Mouse (Mus musculus): ENCODE results near the gene Trib3. TPM values are rescaled to one million over a fixed set of nuclear protein-coding genes. Genes with fewer than 3 reads are reported as not detected.
A peak's percentile ranks its signal among the peaks of the same experiment; 100 is the strongest.

Trib3 gene
- 19.6 TPM for polyA plus RNA-seq (2021)

GRCm38 (mm10) chr2:152343329-152344213 is at the start of gene Trib3:
Gene Trib3 (minus strand): TSS chr2:152344032.
- CTCF ChIA-PET = interaction anchor here (0.6 to 3.9 kb wide), 25 partner anchors 9 to 1605 kb away, joined by 3 to 20 read pairs (median 3); partner anchors contain the start of genes Rbck1 and Tbc1d20
- ATAC-seq = peak; percentile 75

DNA sequence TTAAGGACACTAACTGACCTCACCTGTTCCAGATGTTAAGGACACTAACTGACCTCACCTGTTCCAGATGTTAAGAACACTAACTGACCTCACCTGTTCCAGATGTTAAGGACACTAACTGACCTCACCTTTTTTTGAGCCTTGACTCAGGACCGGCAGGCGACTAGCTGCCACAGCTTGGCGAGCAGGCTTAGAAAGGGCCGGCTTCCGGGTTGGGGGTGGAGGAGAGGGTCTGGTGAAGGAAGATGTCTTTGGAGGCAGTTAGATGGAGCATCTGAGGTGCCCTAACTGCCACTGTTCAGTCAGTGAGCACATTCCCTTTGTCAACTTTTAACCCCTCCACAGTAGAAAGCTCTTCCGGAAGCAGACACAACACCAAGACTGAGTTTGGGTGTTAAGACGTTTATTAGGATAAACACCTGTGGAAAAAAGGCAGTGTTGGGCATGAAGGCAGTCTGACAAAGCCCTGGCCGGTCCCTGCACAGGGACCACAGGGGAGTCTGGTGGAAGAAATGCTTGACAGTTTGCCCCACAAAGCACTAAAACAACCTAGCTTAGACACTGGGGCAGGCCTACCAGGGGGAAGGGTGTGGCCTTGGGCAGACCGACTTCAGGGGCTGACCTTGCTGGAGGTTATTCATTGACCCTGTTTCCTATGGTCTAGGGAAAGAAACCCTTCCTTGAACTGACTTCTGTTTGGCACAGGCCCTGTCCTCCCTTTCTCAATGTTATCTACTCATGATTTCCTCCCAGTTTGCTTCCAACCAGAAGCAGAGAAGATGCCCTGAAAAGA is 49.6 kb upstream of the Trib3 start:
- POLR2A ChIA-PET = no interaction called here
- CTCF ChIA-PET = interaction anchor here (0.8 to 3.7 kb wide), 6 partner anchors 11 to 79 kb away, joined by 3 to 21 read pairs (median 5); no protein-coding TSS in a partner anchor
- H3K27me3 ChIP-seq = no peaks in the 10 kb centered on the region
- TF ChIP-seq CTCF (IDR thresholded peaks at IDR 0.05) = no peak
- ATAC-seq (no peak), DNase-seq (ENCODE audit: low read depth, low spot score) (no peak)
- in situ Hi-C loops (cut with MboI; ENCODE audit: low pct_unique_long_range_greater_than_20kb) = loop anchor here (5.0 kb wide), 1 partner anchor 49 kb away; no protein-coding TSS in a partner anchor

More at GRCm38 (mm10) chr2:152343329-152344213, at the start of gene Trib3:
- POLR2A ChIA-PET = interaction anchor here (0.7 to 1.6 kb wide), 6 partner anchors 8 to 49 kb away, joined by 3 to 6 read pairs (median 4); no protein-coding TSS in a partner anchor
- H3K27me3 ChIP-seq = no peaks in the 10 kb centered on the region
- no peak for DNase-seq (ENCODE audit: low read depth, low spot score)
- peak; percentile 93 for TF ChIP-seq CTCF (IDR thresholded peaks at IDR 0.05)
- in situ Hi-C loops (cut with MboI; ENCODE audit: low pct_unique_long_range_greater_than_20kb) = loop anchor here (25.0 kb wide), 1 partner anchor 431 kb away; the partner anchor contains the start of gene Angpt4

GRCm38 (mm10) chr2:152392786-152393185 is 49.0 kb upstream of the Trib3 start:
- CTCF ChIA-PET = interaction anchor here (0.6 to 3.7 kb wide), 9 partner anchors 9 to 161 kb away, joined by 3 to 21 read pairs (median 3); no protein-coding TSS in a partner anchor
- no peak for TF ChIP-seq CTCF (IDR thresholded peaks at IDR 0.05)
- DNase-seq (ENCODE audit: low read depth, low spot score) (no peak), ATAC-seq (no peak)
- in situ Hi-C loops (cut with MboI; ENCODE audit: low pct_unique_long_range_greater_than_20kb) = loop anchor here (5.0 kb wide), 1 partner anchor 50 kb away; no protein-coding TSS in a partner anchor
- POLR2A ChIA-PET = no interaction called here
- no peaks in the 10 kb centered on the region for H3K27me3 ChIP-seq

DNA sequence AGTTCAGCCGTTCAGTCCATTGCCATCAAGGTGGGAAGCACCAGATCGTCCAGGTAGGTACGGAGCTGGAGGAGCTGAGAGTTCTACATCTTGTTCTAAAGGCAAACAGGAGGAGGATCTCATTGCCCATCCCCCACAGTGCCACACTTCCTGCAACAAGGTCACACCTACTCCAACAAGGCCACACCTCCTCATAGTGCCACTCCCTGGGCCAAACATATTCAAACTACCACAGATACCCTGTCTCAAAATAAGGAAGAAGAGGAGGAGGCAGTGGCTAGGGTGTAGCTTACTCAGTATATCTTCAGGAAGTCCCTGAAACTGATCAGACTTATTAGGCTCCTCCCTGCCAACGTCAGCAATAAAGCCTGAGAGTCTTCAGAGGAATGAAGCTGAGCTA is 40.4 kb upstream of the Trib3 start:
- in situ Hi-C loops (cut with MboI; ENCODE audit: low pct_unique_long_range_greater_than_20kb) = no loop called here
- ChIA-PET POLR2A (no interaction called here), CTCF (interaction anchor here (3.9 kb wide), 1 partner anchor 8 kb away, joined by 12 read pairs; no protein-coding TSS in a partner anchor)
- H3K27me3 ChIP-seq = no peaks in the 10 kb centered on the region
- ATAC-seq (no peak), DNase-seq (ENCODE audit: low read depth, low spot score) (no peak)
- no peak for TF ChIP-seq CTCF (IDR thresholded peaks at IDR 0.05)

GRCm38 (mm10) chr2:152376345-152376741 is 32.5 kb upstream of the Trib3 start, which contains the start of gene Nrsn2:
Gene Nrsn2 (minus strand): TSS chr2:152376638.
- TF ChIP-seq CTCF (IDR thresholded peaks at IDR 0.05) = no peak
- DNase-seq (ENCODE audit: low read depth, low spot score) (no peak), ATAC-seq (no peak)
- H3K27me3 ChIP-seq = peaks cover 9% of the 10 kb centered on the region
- CTCF ChIA-PET = no interaction called here
- in situ Hi-C loops (cut with MboI; ENCODE audit: low pct_unique_long_range_greater_than_20kb) = no loop called here
- POLR2A ChIA-PET = no interaction called here

DNA sequence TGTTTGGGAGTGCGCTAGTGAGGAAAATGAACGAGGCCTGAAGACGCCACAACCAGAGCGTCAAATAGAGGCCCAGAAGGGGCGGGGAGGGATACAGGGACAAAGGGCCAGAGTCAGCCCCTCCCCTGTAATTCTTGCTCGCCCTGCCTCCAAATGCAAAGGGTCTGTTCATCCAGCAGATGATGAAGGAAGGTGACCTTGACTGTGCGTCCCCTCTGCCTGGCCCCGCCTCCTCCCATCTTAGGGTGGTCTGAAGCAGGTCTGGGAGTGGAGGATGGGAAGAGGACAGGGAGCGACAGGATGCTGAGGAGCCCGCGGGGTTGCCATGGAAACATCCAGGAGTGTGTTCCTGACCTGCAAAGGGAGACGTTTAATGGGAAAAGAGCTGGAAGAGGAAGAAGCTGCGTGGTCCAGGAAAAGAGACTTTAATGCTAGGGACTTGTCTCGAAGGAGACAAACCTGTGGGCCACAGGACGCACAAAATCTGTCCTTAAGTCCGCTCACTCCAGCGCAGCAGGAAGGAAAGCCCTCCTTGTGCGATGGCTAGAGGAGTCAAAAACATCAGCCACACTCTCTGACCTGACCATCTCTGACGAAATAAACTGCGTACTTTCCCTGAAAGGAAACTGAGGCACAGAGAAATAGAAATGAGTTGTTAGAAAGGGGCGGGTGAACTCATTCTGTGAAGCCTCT is 32.0 kb upstream of the Trib3 start:
- ATAC-seq (no peak), DNase-seq (ENCODE audit: low read depth, low spot score) (no peak)
- in situ Hi-C loops (cut with MboI; ENCODE audit: low pct_unique_long_range_greater_than_20kb) = no loop called here
- peaks cover 9% of the 10 kb centered on the region for H3K27me3 ChIP-seq
- ChIA-PET CTCF (no interaction called here), POLR2A (no interaction called here)
- no peak for TF ChIP-seq CTCF (IDR thresholded peaks at IDR 0.05)

DNA sequence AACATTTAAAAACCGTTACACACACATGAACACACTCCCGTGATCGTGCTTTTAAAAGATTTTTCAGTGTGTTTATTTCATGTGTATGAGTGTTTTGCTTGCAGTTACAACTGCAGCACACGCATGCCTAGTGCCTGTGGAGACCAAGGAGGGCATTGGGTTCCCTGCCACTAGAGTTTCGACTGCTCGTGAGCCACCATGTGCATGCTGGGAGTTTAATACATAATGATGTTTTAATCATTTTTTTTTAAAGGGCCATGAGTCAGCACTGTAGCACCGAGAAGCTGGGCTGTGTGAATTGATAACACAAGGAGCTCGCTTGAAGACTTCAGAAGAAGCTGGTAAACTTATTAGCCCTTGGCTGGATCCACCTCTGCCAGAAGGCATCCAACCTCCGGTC is 29.7 kb upstream of the Trib3 start:
- in situ Hi-C loops (cut with MboI; ENCODE audit: low pct_unique_long_range_greater_than_20kb) = no loop called here
- H3K27me3 ChIP-seq = peaks cover 9% of the 10 kb centered on the region
- ATAC-seq = no peak
- ChIA-PET POLR2A (no interaction called here), CTCF (interaction anchor here (0.9 kb wide), 1 partner anchor 10 kb away, joined by 3 read pairs; no protein-coding TSS in a partner anchor)
- DNase-seq (ENCODE audit: low read depth, low spot score) = no peak
- no peak for TF ChIP-seq CTCF (IDR thresholded peaks at IDR 0.05)

- peaks cover 9% of the 10 kb centered on the region for H3K27me3 ChIP-seq
- ChIA-PET CTCF (no interaction called here), POLR2A (no interaction called here)
- TF ChIP-seq CTCF (IDR thresholded peaks at IDR 0.05) = no peak
- no peak for ATAC-seq
- no peak for DNase-seq (ENCODE audit: low read depth, low spot score)
- in situ Hi-C loops (cut with MboI; ENCODE audit: low pct_unique_long_range_greater_than_20kb) = no loop called here
These were observed 28.8 kb upstream of the Trib3 start for GRCm38 (mm10) chr2:152372661-152373060.

DNA sequence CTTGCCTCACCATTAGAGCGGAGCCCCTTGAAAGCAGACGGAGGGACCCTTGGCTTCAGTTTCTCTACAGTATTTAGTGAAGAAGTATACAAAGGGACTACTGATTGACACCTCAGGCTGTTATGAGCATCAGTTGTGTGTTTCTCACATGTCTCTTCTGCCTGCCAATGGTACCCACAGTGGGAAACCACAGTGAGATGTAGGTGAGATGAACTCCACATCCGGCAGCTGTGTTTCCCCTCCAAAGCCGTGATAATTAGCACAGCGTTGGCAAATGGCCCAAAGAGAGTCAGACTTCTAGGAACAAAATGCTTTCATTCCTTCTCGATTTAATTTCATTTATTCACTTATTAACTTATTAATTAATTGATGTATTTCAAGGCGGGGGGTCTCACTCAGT is 28.3 kb upstream of the Trib3 start:
- CTCF ChIA-PET = no interaction called here
- TF ChIP-seq CTCF (IDR thresholded peaks at IDR 0.05) = no peak
- ATAC-seq (no peak), DNase-seq (ENCODE audit: low read depth, low spot score) (no peak)
- H3K27me3 ChIP-seq = peaks cover 9% of the 10 kb centered on the region
- in situ Hi-C loops (cut with MboI; ENCODE audit: low pct_unique_long_range_greater_than_20kb) = no loop called here
- POLR2A ChIA-PET = no interaction called here
